Mouse (Mus musculus) embryonic facial prominence, embryonic 12.5 days (tissue): ENCODE data around the gene Ddx46. TPM values are rescaled to one million over a fixed set of nuclear protein-coding genes. Genes with fewer than 3 reads are reported as not detected.
"Not testable (repeated sequence)": the region's sequence is repeated elsewhere in the genome, so short reads cannot be mapped to it uniquely, and the experiment has no call there.

Source experiments
- ATAC-seq: fragments of 200-750 bp; cut with Nextera tagmentation; 2 replicates; pipeline ENCODE4 v1.8.0; 2017; ENCODE audit not compliant: insufficient number of reproducible peaks, insufficient read depth, low FRiP score, low TSS enrichment
- H3K27ac ChIP-seq: fragments of 300-500 bp; sonication (generic); 2 replicates; pipeline ENCODE4 v1.5.1; 2016; ENCODE audit warnings: mild to moderate bottlenecking
- H3K27me3 ChIP-seq: fragments of 300-500 bp; sonication (generic); 2 replicates; pipeline ENCODE4 v1.6.1; 2016; ENCODE audit warnings: mild to moderate bottlenecking, moderate library complexity
- H3K36me3 ChIP-seq: fragments of 300-500 bp; sonication (generic); 2 replicates; pipeline ENCODE4 v1.6.1; 2016; ENCODE audit warnings: mild to moderate bottlenecking
- H3K4me1 ChIP-seq: fragments of 300-500 bp; sonication (generic); 2 replicates; pipeline ENCODE4 v1.6.1; 2016
- H3K4me2 ChIP-seq: fragments of 300-500 bp; sonication (generic); replicated peaks from 2 replicates; pipeline ENCODE4 v1.6.1; 2016; ENCODE audit warnings: mild to moderate bottlenecking, moderate library complexity
- H3K4me3 ChIP-seq: fragments of 300-500 bp; sonication (generic); 2 replicates; pipeline ENCODE4 v1.5.1; 2016; ENCODE audit warnings: mild to moderate bottlenecking
- H3K9ac ChIP-seq: fragments of 300-500 bp; sonication (generic); 2 replicates; pipeline ENCODE4 v1.6.1; 2016; ENCODE audit warnings: mild to moderate bottlenecking, moderate library complexity
- H3K9me3 ChIP-seq: fragments of 300-500 bp; sonication (generic); 2 replicates; pipeline ENCODE4 v1.6.1; 2016; ENCODE audit warnings: mild to moderate bottlenecking, moderate library complexity
- WGBS: fragments of 180-500 bp; shearing (Covaris S2); methylation state at CpG from one replicate; pipeline ENCODE4 v1.1.7; 2016; 5-methylcytosine and 5-hydroxymethylcytosine counted together
- polyA plus RNA-seq: library from polyadenylated mRNA; unstranded; fragments of >200 nt; fragmentation: Nextera tagmentation; extraction: Ambion mirVana; gene quantifications from 2 replicates; pipeline ENCODE4 v1.2.1, GENCODE M21; 2016

The Ddx46 gene
- polyA plus RNA-seq, 1 experiment from 2014 or later = 42.4 TPM

- Histone ChIP-seq H3K4me1 (peaks cover 15% of the 10 kb centered on the region), H3K4me3 (peak overlapping the region; percentile 99), H3K9ac (peak overlapping the region; percentile 100), H3K9me3 (no peaks in the 10 kb centered on the region), H3K27me3 (no peaks in the 10 kb centered on the region), H3K4me2 (peak overlapping the region; percentile 62), H3K27ac (peak overlapping the region; percentile 98), H3K36me3 (peaks cover 6% of the 10 kb centered on the region)
- WGBS = 15% methylated on average over 8 of the region's 8 CpGs
- no peak for ATAC-seq
Observed at GRCm38 (mm10) chr13:55694110-55694509, 59.3 kb downstream of the Ddx46 start.

- WGBS = 100% methylated on average over 1 of the region's 3 CpGs
Observed at GRCm38 (mm10) chr13:55695989-55696388, 61.2 kb downstream of the Ddx46 start.

GRCm38 (mm10) chr13:55704301-55704700, 69.5 kb downstream of the Ddx46 start:
- Histone ChIP-seq H3K36me3 (peaks cover 41% of the 10 kb centered on the region), H3K9me3 (no peaks in the 10 kb centered on the region), H3K4me1 (no peaks in the 10 kb centered on the region), H3K4me3 (no peak overlapping the region), H3K9ac (no peak overlapping the region), H3K27ac (no peak overlapping the region), H3K27me3 (no peaks in the 10 kb centered on the region), H3K4me2 (no peak overlapping the region)
- no peak for ATAC-seq
- 92% methylated on average over 4 of the region's 4 CpGs for WGBS

More at GRCm38 (mm10) chr13:55695989-55696388, 61.2 kb downstream of the Ddx46 start:
- H3K9me3 ChIP-seq, H3K27me3 ChIP-seq, H3K27ac ChIP-seq, ATAC-seq, H3K4me3 ChIP-seq, H3K4me2 ChIP-seq, H3K9ac ChIP-seq: not testable (repeated sequence)
- peaks cover 23% of the 10 kb centered on the region for H3K36me3 ChIP-seq
- peaks cover 15% of the 10 kb centered on the region for H3K4me1 ChIP-seq

GRCm38 (mm10) chr13:55712846-55713245, 78.0 kb downstream of the Ddx46 start:
- Histone ChIP-seq H3K4me3 (no peak overlapping the region), H3K9me3 (no peaks in the 10 kb centered on the region), H3K27me3 (no peaks in the 10 kb centered on the region), H3K9ac (no peak overlapping the region), H3K4me2 (no peak overlapping the region), H3K27ac (no peak overlapping the region), H3K36me3 (peaks cover 3% of the 10 kb centered on the region; the same call in 1 of the 2 replicates), H3K4me1 (peaks cover 8% of the 10 kb centered on the region; the same call in 1 of the 2 replicates)
- WGBS = 88% methylated on average over 3 of the region's 3 CpGs
- no peak for ATAC-seq

- Histone ChIP-seq H3K4me3 (peak within 1 kb of the TSS; percentile 94), H3K27ac (peak within 1 kb of the TSS; percentile 88), H3K9ac (peak within 1 kb of the TSS; percentile 94), H3K4me2 (peak within 1 kb of the TSS; percentile 62), H3K27me3 (no peaks in the 10 kb centered on the region), H3K4me1 (peaks cover 8% of the 10 kb centered on the region; the same call in 1 of the 2 replicates), H3K9me3 (no peaks in the 10 kb centered on the region), H3K36me3 (peaks cover 21% of the 10 kb centered on the region)
- peak; percentile 92 for ATAC-seq
- WGBS = under 1% methylated on average over 63 of the region's 63 CpGs
Observed at GRCm38 (mm10) chr13:55714501-55715166, 79.8 kb downstream of the Ddx46 start, which contains the start of gene Txndc15. TSS of gene Txndc15 (plus strand) at chr13:55714650.

- H3K36me3 ChIP-seq = peaks cover 26% of the 10 kb centered on the region
- H3K27me3 ChIP-seq = no peaks in the 10 kb centered on the region
- peak overlapping the region; percentile 88 for H3K27ac ChIP-seq
- peak overlapping the region; percentile 62 for H3K4me2 ChIP-seq
- no peak for ATAC-seq
- H3K4me1 ChIP-seq = peaks cover 8% of the 10 kb centered on the region; the same call in 1 of the 2 replicates
- peak overlapping the region; percentile 94 for H3K4me3 ChIP-seq
- H3K9ac ChIP-seq = peak overlapping the region; percentile 94
- 7% methylated on average over 5 of the region's 5 CpGs for WGBS
- no peaks in the 10 kb centered on the region for H3K9me3 ChIP-seq
Observed at GRCm38 (mm10) chr13:55715167-55715512, 80.3 kb downstream of the Ddx46 start.

- 84% methylated on average over 7 of the region's 7 CpGs for WGBS
- Histone ChIP-seq H3K36me3 (peaks cover 34% of the 10 kb centered on the region), H3K9me3 (no peaks in the 10 kb centered on the region), H3K4me1 (peaks cover 8% of the 10 kb centered on the region; the same call in 1 of the 2 replicates), H3K4me2 (peak overlapping the region; percentile 62), H3K4me3 (no peak overlapping the region; the same call in 1 of the 2 replicates), H3K9ac (no peak overlapping the region), H3K27me3 (no peaks in the 10 kb centered on the region), H3K27ac (no peak overlapping the region)
- ATAC-seq = no peak
Observed at GRCm38 (mm10) chr13:55715908-55716510, 81.2 kb downstream of the Ddx46 start.

- H3K9ac ChIP-seq = no peak overlapping the region
- WGBS = 82% methylated on average over 8 of the region's 8 CpGs
- H3K4me1 ChIP-seq = peaks cover 3% of the 10 kb centered on the region; the same call in 1 of the 2 replicates
- H3K9me3 ChIP-seq = no peaks in the 10 kb centered on the region
- no peak overlapping the region for H3K27ac ChIP-seq
- no peak overlapping the region for H3K4me3 ChIP-seq
- no peak for ATAC-seq
- peaks cover 73% of the 10 kb centered on the region for H3K36me3 ChIP-seq
- no peak overlapping the region for H3K4me2 ChIP-seq
- H3K27me3 ChIP-seq = no peaks in the 10 kb centered on the region
Observed at GRCm38 (mm10) chr13:55721516-55721915, 86.7 kb downstream of the Ddx46 start.

- no peak for ATAC-seq
Observed at GRCm38 (mm10) chr13:55721995-55722394, 87.2 kb downstream of the Ddx46 start.

GRCm38 (mm10) chr13:55726598-55727119, 91.8 kb downstream of the Ddx46 start:
- no peaks in the 10 kb centered on the region for H3K9me3 ChIP-seq
- ATAC-seq = no peak
- H3K27me3 ChIP-seq = no peaks in the 10 kb centered on the region
- peaks cover 32% of the 10 kb centered on the region for H3K36me3 ChIP-seq
- H3K4me2 ChIP-seq = peak overlapping the region; percentile 58
- peak overlapping the region; percentile 99 for H3K27ac ChIP-seq
- H3K9ac ChIP-seq = peak overlapping the region; percentile 70
- peak overlapping the region; percentile 60 for H3K4me3 ChIP-seq
- WGBS = 3% methylated on average over 4 of the region's 4 CpGs
- no peaks in the 10 kb centered on the region for H3K4me1 ChIP-seq

More at GRCm38 (mm10) chr13:55721995-55722394, 87.2 kb downstream of the Ddx46 start:
- H3K36me3 ChIP-seq = peaks cover 73% of the 10 kb centered on the region
- no peak overlapping the region for H3K4me3 ChIP-seq
- H3K27me3 ChIP-seq = no peaks in the 10 kb centered on the region
- no peak overlapping the region for H3K27ac ChIP-seq
- no peaks in the 10 kb centered on the region for H3K9me3 ChIP-seq
- no peak overlapping the region for H3K9ac ChIP-seq
- H3K4me2 ChIP-seq = no peak overlapping the region
- 95% methylated on average over 2 of the region's 2 CpGs for WGBS
- no peaks in the 10 kb centered on the region for H3K4me1 ChIP-seq

GRCm38 (mm10) chr13:55727120-55727838, 92.5 kb downstream of the Ddx46 start, which contains the start of gene Pcbd2:
TSS of gene Pcbd2 (plus strand) at chr13:55727368.
- peak within 1 kb of the TSS; percentile 70 for H3K9ac ChIP-seq

More at GRCm38 (mm10) chr13:55727120-55727838, 92.5 kb downstream of the Ddx46 start, which contains the start of gene Pcbd2:
- Histone ChIP-seq H3K4me2 (peak within 1 kb of the TSS; percentile 58), H3K36me3 (peaks cover 28% of the 10 kb centered on the region), H3K4me1 (no peaks in the 10 kb centered on the region), H3K27ac (peak within 1 kb of the TSS; percentile 99), H3K27me3 (no peaks in the 10 kb centered on the region), H3K9me3 (no peaks in the 10 kb centered on the region), H3K4me3 (peak within 1 kb of the TSS; percentile 60)
- WGBS = under 1% methylated on average over 72 of the region's 73 CpGs
- ATAC-seq = peak; percentile 89
